Mouse (Mus musculus) kidney, adult 2 months (tissue): ENCODE measurements at regions not wholly inside any gene's neighbourhood (a gene's known extent, or its start where the extent isn't known, plus 50 kb on each side); places are given as distances from the start of the nearest gene placed in this dataset.

Source experiments
- CTCF ChIP-seq: fragments of 200-500 bp; conservative IDR thresholded peaks from 2 replicates; pipeline ENCODE4 v1.5.1; 2011; ENCODE audit warnings: low read depth, mild to moderate bottlenecking, control low read depth, low read length, moderate library complexity, mixed read lengths; ENCODE audit not compliant: insufficient read depth, insufficient read length
- POLR2A ChIP-seq: fragments of 200-500 bp; IDR thresholded peaks from one replicate; pipeline ENCODE4 v1.6.1; 2011; ENCODE audit warnings: low read depth, low read length, control low read depth

DNA sequence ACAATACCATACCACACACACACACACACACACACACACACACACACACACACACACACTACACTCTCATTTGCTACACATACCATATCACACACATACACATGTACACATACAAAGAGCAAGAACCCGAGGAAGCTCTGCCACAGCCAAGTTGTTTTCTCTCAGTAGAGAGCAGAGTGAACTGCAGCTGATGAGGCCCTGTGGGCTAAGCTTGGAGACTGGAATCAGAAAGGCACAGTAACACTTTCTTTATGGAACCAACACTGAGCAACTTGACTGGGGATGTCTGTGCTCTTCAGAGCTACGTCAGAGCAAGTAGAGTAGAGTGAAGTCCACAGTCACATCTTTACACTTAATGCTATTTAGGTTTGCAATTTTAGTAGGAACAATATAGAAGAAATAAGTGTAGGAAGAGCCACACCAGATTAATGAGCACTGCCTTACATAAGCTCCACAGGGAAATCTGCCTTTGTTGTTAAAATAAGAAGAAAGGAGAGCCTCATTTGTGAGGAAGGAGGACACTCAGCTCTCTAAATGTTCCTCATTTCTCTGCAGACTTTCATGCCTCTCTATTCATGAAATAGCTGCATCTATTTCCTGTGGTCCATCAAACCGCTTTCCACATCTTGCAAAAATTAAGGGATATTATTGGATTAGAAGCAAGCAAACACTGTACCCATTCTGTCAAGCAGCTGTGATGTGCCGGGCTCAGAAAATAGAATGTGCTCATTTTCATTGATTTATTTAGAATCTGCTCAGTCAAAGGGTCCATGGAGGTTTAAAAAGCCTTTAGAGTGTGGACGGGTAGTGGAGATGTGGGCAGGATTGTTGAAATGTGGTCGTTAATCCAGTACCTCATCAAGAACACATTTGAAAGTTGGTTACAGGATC is 107.0 kb upstream of the Cttnbp2 start:
- TF ChIP-seq CTCF (no peak), POLR2A (no peak)
